ENCODE assay signal across 8 mouse cellular contexts in the genomic region with DNA sequence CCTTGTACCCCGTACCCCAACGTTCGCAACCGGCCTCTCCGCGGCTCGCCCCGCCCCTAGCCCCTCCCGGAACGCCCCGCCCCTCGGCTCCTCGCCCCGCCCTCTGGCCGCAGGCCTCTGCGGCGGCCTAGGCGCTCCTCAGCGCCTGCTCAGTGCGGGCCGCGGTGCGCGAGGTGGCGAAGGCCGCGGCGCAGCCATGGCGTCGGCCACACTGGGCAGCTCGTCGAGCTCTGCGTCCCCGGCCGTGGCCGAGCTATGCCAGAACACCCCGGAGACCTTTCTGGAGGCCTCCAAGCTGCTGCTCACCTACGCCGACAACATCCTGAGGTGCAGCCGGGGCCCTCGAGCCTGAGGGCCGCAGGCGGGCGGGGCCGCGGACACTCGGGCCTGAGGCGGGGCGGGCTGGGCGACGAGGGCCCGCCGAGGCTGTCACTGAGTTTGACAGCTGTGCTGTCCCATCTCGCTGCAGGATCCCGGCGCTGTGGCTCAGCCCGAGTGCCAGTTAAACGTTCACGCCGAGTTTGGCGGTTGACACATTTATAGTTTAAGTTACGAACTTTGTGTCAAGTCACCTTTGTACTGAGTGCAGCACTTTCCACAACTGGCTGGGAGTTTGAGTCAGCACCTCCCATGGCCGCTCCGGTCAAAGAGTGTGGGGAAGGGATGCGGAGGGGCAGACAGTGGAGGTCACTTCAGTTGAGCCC. TPM values are rescaled to one million over a fixed set of nuclear protein-coding genes. Genes with fewer than 3 reads are reported as not detected.
DNase-seq lines count a peak whose midpoint lies in the region; ATAC-seq and TF ChIP-seq lines count a peak whose summit lies in the region.

A gene (plus strand): TSS at position 110 of the 704 bp plus-strand sequence.
A gene (minus strand): TSS at position 638 of the 704 bp plus-strand sequence.

- peak within 1 kb of the TSS; percentile 97 for H3K27ac ChIP-seq in forebrain, embryonic 10.5 days
- H3K27ac ChIP-seq in heart, embryonic 14.5 days (replicated peaks in 1 of 2; ENCODE audit: control insufficient read depth in 1 of 2, insufficient read depth in 1 of 2, low read depth in 2 of 2, low read length in 2 of 2) = peak within 1 kb of the TSS; percentile 90 to 97
- peak within 1 kb of the TSS; percentile 46 for H3K27ac ChIP-seq in liver, embryonic 14.5 days
- peak within 1 kb of the TSS; percentile 85 for H3K27ac ChIP-seq in stomach, embryonic 15.5 days

- no peak for TF ChIP-seq EP300 in liver, embryonic 14.5 days (IDR thresholded peaks at IDR 0.05; ENCODE audit: low read depth)

- H3K4me3 ChIP-seq in forebrain, embryonic 10.5 days = peak within 1 kb of the TSS; percentile 73
- peak within 1 kb of the TSS; percentile 74 to 98 for H3K4me3 ChIP-seq in heart, embryonic 14.5 days (ENCODE audit: control insufficient read depth in 1 of 2, insufficient read depth in 1 of 2, low read depth in 1 of 2, low read length in 2 of 2)
- H3K4me3 ChIP-seq in liver, embryonic 14.5 days (ENCODE audit: insufficient read depth in 1 of 2, low read depth in 2 of 2, low read length in 2 of 2) = peak within 1 kb of the TSS; percentile 67 to 85
- H3K4me3 ChIP-seq in stomach, embryonic 15.5 days (replicated peaks) = peak within 1 kb of the TSS; percentile 75

- no peaks in the 10 kb centered on the region for H3K27me3 ChIP-seq in forebrain, embryonic 10.5 days (ENCODE audit: poor library complexity, severe bottlenecking)
- no peaks in the 10 kb centered on the region for H3K27me3 ChIP-seq in heart, embryonic 14.5 days (ENCODE audit: control insufficient read depth, insufficient read depth, low read length)
- no peaks in the 10 kb centered on the region for H3K27me3 ChIP-seq in liver, embryonic 14.5 days (ENCODE audit: control insufficient read depth, insufficient read depth, low read length)
- no peaks in the 10 kb centered on the region for H3K27me3 ChIP-seq in stomach, embryonic 15.5 days (replicated peaks)

- H3K36me3 ChIP-seq in forebrain, embryonic 10.5 days (replicated peaks) = no peaks in the 10 kb centered on the region
- peaks cover under 1% of the 10 kb centered on the region; the same call in 1 of the 2 replicates for H3K36me3 ChIP-seq in heart, embryonic 14.5 days (ENCODE audit: control insufficient read depth, insufficient read depth, low read length)
- H3K36me3 ChIP-seq in liver, embryonic 14.5 days (replicated peaks; ENCODE audit: control insufficient read depth, insufficient read depth, low read depth) = no peaks in the 10 kb centered on the region; the same call in 1 of the 2 replicates
- no peaks in the 10 kb centered on the region for H3K36me3 ChIP-seq in stomach, embryonic 15.5 days

- TF ChIP-seq CTCF in liver, embryonic 14.5 days (IDR thresholded peaks at IDR 0.05; ENCODE audit: low read depth) = no peak

- H3K4me2 ChIP-seq in heart, embryonic 14.5 days (ENCODE audit: low read length) = peak within 1 kb of the TSS; percentile 91
- peak within 1 kb of the TSS; percentile 92 for H3K4me2 ChIP-seq in liver, embryonic 14.5 days (ENCODE audit: low read depth)
- H3K4me2 ChIP-seq in stomach, embryonic 15.5 days = peak within 1 kb of the TSS; percentile 58

- WGBS in forebrain, embryonic 10.5 days = under 1% methylated on average over 59 of the region's 65 CpGs
- WGBS in heart, embryonic 14.5 days = under 1% methylated on average over 55 of the region's 65 CpGs
- under 1% methylated on average over 64 of the region's 65 CpGs for WGBS in liver, embryonic 14.5 days (ENCODE audit: insufficient replicate concordance)
- under 1% methylated on average over 60 of the region's 65 CpGs for WGBS in stomach, embryonic 15.5 days

- no peaks in the 10 kb centered on the region for H3K9me3 ChIP-seq in forebrain, embryonic 10.5 days
- no peaks in the 10 kb centered on the region for H3K9me3 ChIP-seq in heart, embryonic 14.5 days (ENCODE audit: control insufficient read depth, low read length)
- H3K9me3 ChIP-seq in liver, embryonic 14.5 days (ENCODE audit: control insufficient read depth, low read length) = no peaks in the 10 kb centered on the region
- H3K9me3 ChIP-seq in stomach, embryonic 15.5 days = no peaks in the 10 kb centered on the region

- H3K9ac ChIP-seq in heart, embryonic 14.5 days (ENCODE audit: low read length) = peak within 1 kb of the TSS; percentile 95
- peak within 1 kb of the TSS; percentile 81 for H3K9ac ChIP-seq in liver, embryonic 14.5 days (replicated peaks)
- peak within 1 kb of the TSS; percentile 92 for H3K9ac ChIP-seq in stomach, embryonic 15.5 days

- peak; percentile 98 for ATAC-seq in heart, embryonic 14.5 days (ENCODE audit: insufficient number of reproducible peaks, insufficient read depth, low FRiP score, low read depth)
- ATAC-seq in liver, embryonic 14.5 days (ENCODE audit: insufficient read depth) = peak; percentile 96
- peak; percentile 98 for ATAC-seq in stomach, embryonic 15.5 days (ENCODE audit: insufficient read depth, low FRiP score, low read depth)

- DNase-seq in CD4-positive, CD25-positive, alpha-beta regulatory T cell, adult 2 months (ENCODE audit: low read depth, low spot score) = peak; percentile 91
- peak; percentile 77 for DNase-seq in c-Kit-negative CD71-positive TER-119-positive erythroid progenitor cells, embryonic 14.5 days (ENCODE audit: low read depth, low spot score)
- peak; percentile 83 for DNase-seq in forebrain, embryonic 10.5 days (ENCODE audit: extremely low spot score, low spot score)
- DNase-seq in kidney, postnatal 14 days = peak; percentile 94
- peak; percentile 63 to 71 (median 63) for DNase-seq in liver, embryonic 14.5 days (ENCODE audit: low read depth in 3 of 3, low spot score in 3 of 3)
- DNase-seq in neural tube, embryonic 10.5 days (ENCODE audit: extremely low spot score, low spot score) = peak; percentile 86

- H3K4me1 ChIP-seq in forebrain, embryonic 10.5 days = peaks cover 20% of the 10 kb centered on the region
- H3K4me1 ChIP-seq in heart, embryonic 14.5 days (ENCODE audit: control insufficient read depth in 2 of 2, insufficient read depth in 2 of 2, low read length in 2 of 2) = peaks cover 0 to 13% of the 10 kb centered on the region in 2 experiments; a peak in 3 of 4 replicates
- peaks cover 32% of the 10 kb centered on the region in 2 experiments for H3K4me1 ChIP-seq in liver, embryonic 14.5 days (replicated peaks; ENCODE audit: control insufficient read depth in 2 of 2, insufficient read depth in 2 of 2, low read length in 1 of 2)
- peaks cover 2% of the 10 kb centered on the region; the same call in 1 of the 2 replicates for H3K4me1 ChIP-seq in stomach, embryonic 15.5 days

RNA-seq across cellular contexts. Expression of the first gene that starts in this region (rescaled TPM):
- 17.8 and 18.0 TPM in 2 replicates for polyA plus RNA-seq in forebrain, embryonic 10.5 days (2016; fragmentation: Nextera tagmentation; extraction: Ambion mirVana)
- 26.6 and 27.0 TPM in 2 replicates for polyA plus RNA-seq in heart, embryonic 14.5 days (2014; fragmentation: Nextera tagmentation; extraction: Ambion mirVana)
- 4.2 and 6.9 TPM in 2 replicates for polyA plus RNA-seq in liver, embryonic 14.5 days (2012; rRNA removed)
- 21.7 and 23.5 TPM in 2 replicates for polyA plus RNA-seq in liver, embryonic 14.5 days (2014; fragmentation: Nextera tagmentation; extraction: Ambion mirVana)
- 38.7 and 40.4 TPM in 2 replicates for polyA plus RNA-seq in stomach, embryonic 15.5 days (2015; fragmentation: Nextera tagmentation; extraction: Ambion mirVana)

RNA-seq across cellular contexts. Expression of the second gene that starts in this region (rescaled TPM):
- polyA plus RNA-seq in forebrain, embryonic 10.5 days (2016; fragmentation: Nextera tagmentation; extraction: Ambion mirVana) = 1.3 and 1.6 TPM in 2 replicates
- 2.3 TPM in 2 replicates for polyA plus RNA-seq in heart, embryonic 14.5 days (2014; fragmentation: Nextera tagmentation; extraction: Ambion mirVana)
- polyA plus RNA-seq in liver, embryonic 14.5 days (2012; rRNA removed) = 3.3 and 3.4 TPM in 2 replicates
- polyA plus RNA-seq in liver, embryonic 14.5 days (2014; fragmentation: Nextera tagmentation; extraction: Ambion mirVana) = 1.7 and 1.8 TPM in 2 replicates
- 2.4 and 3.0 TPM in 2 replicates for polyA plus RNA-seq in stomach, embryonic 15.5 days (2015; fragmentation: Nextera tagmentation; extraction: Ambion mirVana)

Comparison
In these comparisons a context has a peak if more than half of its experiments do, and no peak if none do; other contexts are left out.
1. Peak in every context shown above with its lines: DNase-seq, ATAC-seq, H3K4me3 ChIP-seq and H3K27ac ChIP-seq.
2. H3K27ac ChIP-seq: peak in every context shown above with its lines; median percentile 97 in forebrain, embryonic 10.5 days; 94 in heart, embryonic 14.5 days; 85 in stomach, embryonic 15.5 days; 46 in liver, embryonic 14.5 days.